Comparison of ENCODE assay signal across 25 mouse cellular contexts in the genomic region with DNA sequence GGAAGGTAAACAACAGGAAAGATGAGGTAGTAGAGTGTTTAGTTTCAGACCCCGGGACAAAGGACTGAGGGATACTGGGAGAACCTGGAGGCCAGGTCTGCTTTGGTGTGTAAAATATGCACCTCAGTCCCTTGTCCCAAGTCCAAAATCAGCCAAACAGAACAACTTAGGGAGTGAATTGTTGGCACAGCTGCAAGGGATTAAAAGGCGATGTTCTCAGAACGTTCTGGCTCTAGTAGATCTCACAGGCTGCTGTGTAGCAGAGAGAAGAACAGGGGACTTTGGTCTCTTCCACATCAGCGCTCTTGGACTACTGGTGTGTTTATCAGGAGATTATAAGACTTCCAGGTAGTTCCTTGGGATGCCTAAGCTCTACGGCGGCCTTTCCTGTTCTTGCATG. TPM values are rescaled to one million over a fixed set of nuclear protein-coding genes. Genes with fewer than 3 reads are reported as not detected.
DNase-seq lines count a peak whose midpoint lies in the region; ATAC-seq lines count a peak whose summit lies in the region.
"Had no signal": no experiment of that assay in that cellular context is flagged by ENCODE, and none has a peak within 500 bp of the region (broad histone marks: within the 10 kb centered on the region; RNA-seq: fewer than 3 reads in every experiment).

No protein-coding gene starts in this region.

- H3K9ac ChIP-seq in limb, embryonic 12.5 days (replicated peaks): no peak overlapping the region
- H3K9ac ChIP-seq in kidney, embryonic 15.5 days: no peak overlapping the region
- no peak overlapping the region for H3K9ac ChIP-seq in neural tube, embryonic 15.5 days (replicated peaks)
- H3K9ac ChIP-seq in liver, embryonic 11.5 days (ENCODE audit: low read depth, low read length): no peak overlapping the region
- H3K9ac ChIP-seq: embryonic facial prominence, embryonic 15.5 days; hindbrain, embryonic 13.5 days had no signal

- H3K27me3 ChIP-seq in limb, embryonic 12.5 days: no peaks in the 10 kb centered on the region; the same call in none of the 2 replicates
- no peaks in the 10 kb centered on the region for H3K27me3 ChIP-seq in limb, embryonic 10.5 days (ENCODE audit: low read depth, poor library complexity, severe bottlenecking)
- no peaks in the 10 kb centered on the region for H3K27me3 ChIP-seq in kidney, embryonic 15.5 days
- no peaks in the 10 kb centered on the region for H3K27me3 ChIP-seq in neural tube, embryonic 15.5 days (replicated peaks)
- 0 out of 2 replicates have a peak, but pooled peaks cover 3% of the 10 kb centered on the region for H3K27me3 ChIP-seq in liver, embryonic 11.5 days (replicated peaks; ENCODE audit: control insufficient read depth, insufficient read depth, low read length)
- H3K27me3 ChIP-seq: embryonic facial prominence, embryonic 15.5 days; hindbrain, embryonic 13.5 days had no signal

- H3K4me2 ChIP-seq in limb, embryonic 12.5 days: no peak overlapping the region
- H3K4me2 ChIP-seq in kidney, embryonic 15.5 days: no peak overlapping the region
- H3K4me2 ChIP-seq in neural tube, embryonic 15.5 days: no peak overlapping the region
- no peak overlapping the region for H3K4me2 ChIP-seq in liver, embryonic 11.5 days
- H3K4me2 ChIP-seq: embryonic facial prominence, embryonic 15.5 days; hindbrain, embryonic 13.5 days had no signal

- H3K4me1 ChIP-seq in limb, embryonic 12.5 days (replicated peaks): peaks cover 13% of the 10 kb centered on the region
- peaks cover 25% of the 10 kb centered on the region for H3K4me1 ChIP-seq in limb, embryonic 10.5 days
- H3K4me1 ChIP-seq in kidney, embryonic 15.5 days: peaks cover 26% of the 10 kb centered on the region
- H3K4me1 ChIP-seq in neural tube, embryonic 15.5 days: peaks cover 12% of the 10 kb centered on the region
- no peaks in the 10 kb centered on the region for H3K4me1 ChIP-seq in liver, embryonic 11.5 days (replicated peaks; ENCODE audit: control insufficient read depth, insufficient read depth, low read length)
- H3K4me1 ChIP-seq: heart, embryonic 10.5 days had no signal

- 76% methylated on average over 6 of the region's 6 CpGs for WGBS in limb, embryonic 12.5 days
- WGBS in limb, embryonic 10.5 days: 90% methylated on average over 6 of the region's 6 CpGs
- WGBS in kidney, embryonic 15.5 days: 65% methylated on average over 6 of the region's 6 CpGs
- 92% methylated on average over 6 of the region's 6 CpGs for WGBS in neural tube, embryonic 15.5 days
- WGBS in liver, embryonic 11.5 days: 79% methylated on average over 6 of the region's 6 CpGs

- H3K27ac ChIP-seq in limb, embryonic 12.5 days: 0 out of 2 replicates have a peak overlapping the region, but pooled peaks have one; percentile 1
- no peak overlapping the region for H3K27ac ChIP-seq in limb, embryonic 10.5 days
- H3K27ac ChIP-seq in kidney, embryonic 15.5 days: peak overlapping the region; percentile 37; the same call in 1 of the 2 replicates
- H3K27ac ChIP-seq in neural tube, embryonic 15.5 days (replicated peaks): no peak overlapping the region
- H3K27ac ChIP-seq in liver, embryonic 11.5 days (ENCODE audit: low read depth, low read length): no peak overlapping the region
- H3K27ac ChIP-seq: embryonic facial prominence, embryonic 15.5 days; forebrain, embryonic 10.5 days; heart, embryonic 10.5 days; hindbrain, embryonic 13.5 days had no signal

- no peak for DNase-seq in limb, embryonic 10.5 days (ENCODE audit: low spot score)
- DNase-seq in kidney, postnatal 14 days: peak; percentile 73
- no peak for DNase-seq in heart, postnatal 10 days
- DNase-seq in liver, embryonic 11.5 days (ENCODE audit: low spot score): no peak
- DNase-seq: adrenal gland, adult 2 months; adrenal gland, postnatal 25 days; cerebellum, adult 18-20 months; cerebellum, adult 9-11 months; cerebellum, postnatal 36 days; gastrocnemius, postnatal 36 days; heart, adult 18-20 months; heart, postnatal 14 days had no signal

- ATAC-seq in limb, embryonic 12.5 days (ENCODE audit: insufficient number of reproducible peaks, insufficient read depth, low FRiP score, low TSS enrichment, low read depth): no peak
- no peak for ATAC-seq in kidney, embryonic 15.5 days (replicated peaks; ENCODE audit: low FRiP score)
- no peak for ATAC-seq in neural tube, embryonic 15.5 days (ENCODE audit: low FRiP score)
- no peak for ATAC-seq in liver, embryonic 11.5 days (replicated peaks; ENCODE audit: low FRiP score)
- ATAC-seq: forebrain, embryonic 14.5 days had no signal

- no peaks in the 10 kb centered on the region for H3K9me3 ChIP-seq in limb, embryonic 12.5 days
- no peaks in the 10 kb centered on the region for H3K9me3 ChIP-seq in limb, embryonic 10.5 days (replicated peaks)
- no peaks in the 10 kb centered on the region for H3K9me3 ChIP-seq in kidney, embryonic 15.5 days (replicated peaks)
- no peaks in the 10 kb centered on the region for H3K9me3 ChIP-seq in neural tube, embryonic 15.5 days (replicated peaks)
- H3K9me3 ChIP-seq in liver, embryonic 11.5 days (ENCODE audit: control insufficient read depth, low read length): no peaks in the 10 kb centered on the region
- H3K9me3 ChIP-seq: embryonic facial prominence, embryonic 15.5 days; forebrain, embryonic 10.5 days; heart, embryonic 10.5 days; hindbrain, embryonic 13.5 days had no signal

- H3K36me3 ChIP-seq in limb, embryonic 12.5 days: no peaks in the 10 kb centered on the region
- H3K36me3 ChIP-seq in limb, embryonic 10.5 days: no peaks in the 10 kb centered on the region
- H3K36me3 ChIP-seq in kidney, embryonic 15.5 days: no peaks in the 10 kb centered on the region
- no peaks in the 10 kb centered on the region for H3K36me3 ChIP-seq in neural tube, embryonic 15.5 days
- H3K36me3 ChIP-seq in liver, embryonic 11.5 days (ENCODE audit: control insufficient read depth, insufficient read depth, low read length): no peaks in the 10 kb centered on the region
- H3K36me3 ChIP-seq: embryonic facial prominence, embryonic 15.5 days; forebrain, embryonic 10.5 days; heart, embryonic 10.5 days; hindbrain, embryonic 13.5 days had no signal

- intact Hi-C loops in heart, postnatal 10 days (cut with DNase I): no loop called here

- H3K4me3 ChIP-seq in limb, embryonic 12.5 days (replicated peaks): no peak overlapping the region
- H3K4me3 ChIP-seq in limb, embryonic 10.5 days: no peak overlapping the region
- H3K4me3 ChIP-seq in kidney, embryonic 15.5 days (replicated peaks): no peak overlapping the region
- no peak overlapping the region for H3K4me3 ChIP-seq in neural tube, embryonic 15.5 days (replicated peaks)
- no peak overlapping the region for H3K4me3 ChIP-seq in liver, embryonic 11.5 days (ENCODE audit: low read depth, low read length)
- H3K4me3 ChIP-seq: embryonic facial prominence, embryonic 15.5 days; erythroblast, embryonic 14.5 days; forebrain, embryonic 10.5 days; heart, embryonic 10.5 days; hindbrain, embryonic 13.5 days had no signal

RNA-seq across cellular contexts. Expression of gene Npvf, which starts 6.6 kb away (rescaled TPM):
- not detected in 2 replicates for polyA plus RNA-seq in limb, embryonic 12.5 days (2016; fragmentation: Nextera tagmentation; extraction: Ambion mirVana)
- polyA plus RNA-seq in limb, embryonic 10.5 days (2016; fragmentation: Nextera tagmentation; extraction: Ambion mirVana): not detected in 2 replicates
- 0.26 TPM in 1 of 2 replicates, not detected in the other for polyA plus RNA-seq in kidney, embryonic 15.5 days (2015; fragmentation: Nextera tagmentation; extraction: Ambion mirVana)
- polyA plus RNA-seq in neural tube, embryonic 15.5 days (2015; fragmentation: Nextera tagmentation; extraction: Ambion mirVana): 0.26 TPM in 1 of 2 replicates, not detected in the other
- total RNA-seq in heart, postnatal 10 days (2021): not detected
- polyA plus RNA-seq in liver, embryonic 11.5 days (2014; fragmentation: Nextera tagmentation; extraction: Ambion mirVana): not detected in 2 replicates
- total RNA-seq: adrenal gland, adult 2 months; adrenal gland, postnatal 25 days; ES-E14; gastrocnemius, adult 8-10 months; gastrocnemius, postnatal 36 days; heart, adult 18-20 months; heart, postnatal 14 days; hematopoietic stem cell, adult 5-6 weeks had no signal
- polyA plus RNA-seq: adrenal gland, adult 2 months; embryonic facial prominence, embryonic 15.5 days; erythroblast, embryonic 14.5 days; forebrain, embryonic 10.5 days; heart, embryonic 14.5 days; hindbrain, embryonic 13.5 days had no signal

RNA-seq across cellular contexts. Expression of gene 4921507P07Rik, which starts 51.2 kb away (rescaled TPM):
- polyA plus RNA-seq in limb, embryonic 12.5 days (2016; fragmentation: Nextera tagmentation; extraction: Ambion mirVana): 0.60 and 0.71 TPM in 2 replicates
- 0.24 and 0.51 TPM in 2 replicates for polyA plus RNA-seq in limb, embryonic 10.5 days (2016; fragmentation: Nextera tagmentation; extraction: Ambion mirVana)
- 0.98 and 1.1 TPM in 2 replicates for polyA plus RNA-seq in kidney, embryonic 15.5 days (2015; fragmentation: Nextera tagmentation; extraction: Ambion mirVana)
- 2.1 and 2.8 TPM in 2 replicates for polyA plus RNA-seq in neural tube, embryonic 15.5 days (2015; fragmentation: Nextera tagmentation; extraction: Ambion mirVana)
- under 1 TPM; 0.25 to 0.36 TPM for total RNA-seq in heart, postnatal 10 days (2021)
- polyA plus RNA-seq in liver, embryonic 11.5 days (2014; fragmentation: Nextera tagmentation; extraction: Ambion mirVana): 0.15 and 0.25 TPM in 2 replicates
- total RNA-seq: adrenal gland, postnatal 25 days had no signal
- polyA plus RNA-seq: adrenal gland, adult 2 months; erythroblast, embryonic 14.5 days had no signal

Comparison
In these comparisons a context has a peak if more than half of its experiments do, and no peak if none do; other contexts are left out.
1. H3K27ac ChIP-seq: peak in limb, embryonic 12.5 days (single experiment) and kidney, embryonic 15.5 days (single experiment); none in limb, embryonic 10.5 days (single experiment), neural tube, embryonic 15.5 days (single experiment) and liver, embryonic 11.5 days (single experiment).